Mouse (Mus musculus) bone marrow macrophage, adult 2 months (primary cell): Measurements from ENCODE around the gene Txndc2.

Experiments used
- CTCF ChIP-seq: IDR thresholded peaks from 2 replicates; pipeline ENCODE4 v1.5.1; 2012; ENCODE audit warnings: low read depth, mild to moderate bottlenecking, low read length, moderate library complexity
- POLR2A ChIP-seq: IDR thresholded peaks from 2 replicates; pipeline ENCODE4 v1.6.1; 2012; ENCODE audit warnings: mild to moderate bottlenecking, low read depth, low read length, borderline replicate concordance

GRCm38 (mm10) chr17:65663329-65664078, 21.5 kb upstream of the Txndc2 start:
- TF ChIP-seq CTCF (no peak), POLR2A (no peak)
